Mouse (Mus musculus) megakaryocyte, adult 5-6 weeks (primary cell): ENCODE data around the gene Gng4. TPM values are rescaled to one million over a fixed set of nuclear protein-coding genes. Genes with fewer than 3 reads are reported as not detected.
"Not testable (repeated sequence)": the region's sequence is repeated elsewhere in the genome, so short reads cannot be mapped to it uniquely, and the experiment has no call there.

Experiments used
- ATAC-seq: 2 replicates; pipeline ENCODE4 v1.8.0; 2016; ENCODE audit warnings: mild to moderate bottlenecking, inconsistent platforms; ENCODE audit not compliant: poor library complexity, severe bottlenecking
- total RNA-seq, 2 experiments: library from RNA; stranded (forward) in 1 of 2; stranded (reverse) in 1 of 2; fragments of 153-499, 151-499 nt in 1 of 2; fragments of 221-1000, 200-1000 nt in 1 of 2; gene quantifications; 2 replicates each; pipeline versions ENCODE4 v1.2.3 to v1.2.4; 2015 to 2017

The Gng4 gene
- total RNA-seq (2015), result not detected in 2 replicates
- not detected in 2 replicates for total RNA-seq (2017)

DNA sequence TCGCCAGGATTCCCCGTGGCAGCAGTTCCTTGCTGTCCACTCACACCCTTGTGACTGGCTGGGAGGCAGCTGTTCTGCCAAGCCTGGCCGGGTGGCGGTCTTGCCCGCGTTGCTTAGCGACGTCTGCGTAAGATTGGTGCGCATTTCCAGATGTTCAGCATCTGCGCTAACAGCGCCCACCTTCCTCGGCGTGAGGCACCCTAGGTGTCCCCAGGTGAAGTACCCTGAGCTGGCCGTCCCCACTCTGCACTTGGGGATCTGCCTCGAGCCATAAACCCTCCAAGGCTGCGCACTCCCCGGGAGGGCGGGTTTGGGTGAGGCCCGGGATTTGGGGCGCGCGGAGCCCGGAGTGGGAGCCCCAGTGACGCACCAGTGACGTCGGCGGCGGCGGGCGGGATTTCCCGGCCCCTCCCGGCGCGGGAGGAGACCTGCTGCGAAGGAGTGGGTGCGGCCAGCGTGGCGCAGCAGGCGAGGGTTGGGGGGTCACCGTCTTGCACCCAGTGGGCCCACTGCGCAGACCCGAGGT is at the start of gene Gng4:
Gene Gng4 (plus strand): TSS at position 166 of the 526 bp plus-strand sequence.
- ATAC-seq, result peak; percentile 36

- ATAC-seq, result peak; percentile 69
These were observed 44.6 kb upstream of the Gng4 start for GRCm38 (mm10) chr13:13739232-13739631.

GRCm38 (mm10) chr13:13745911-13746310 is 37.9 kb upstream of the Gng4 start:
- no peak for ATAC-seq

- no peak for ATAC-seq
These were observed 7.9 kb upstream of the Gng4 start for GRCm38 (mm10) chr13:13775778-13776494.

DNA sequence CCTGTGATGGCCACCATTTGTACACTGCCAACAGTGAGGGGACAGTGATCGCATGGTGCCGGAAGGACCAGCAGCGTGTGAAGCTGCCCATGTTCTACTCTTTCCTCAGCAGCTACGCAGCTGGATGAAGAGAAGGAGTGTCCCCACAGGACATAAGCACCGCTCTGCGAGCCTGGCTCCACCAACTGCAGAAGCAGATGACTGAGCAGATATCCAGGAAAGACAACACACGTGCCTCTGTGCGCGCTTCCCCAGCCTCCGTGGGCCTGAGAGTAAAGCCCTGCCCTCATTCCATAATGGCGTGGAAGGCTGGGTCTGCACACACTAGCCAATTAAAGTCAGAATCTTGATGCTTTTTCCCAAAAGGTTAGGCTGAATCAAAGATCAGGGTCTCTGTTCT is 6.8 kb upstream of the Gng4 start:
- no peak for ATAC-seq

GRCm38 (mm10) chr13:13777696-13778095 is 6.2 kb upstream of the Gng4 start:
- ATAC-seq, result no peak

GRCm38 (mm10) chr13:13778837-13779458 is 4.9 kb upstream of the Gng4 start:
- no peak for ATAC-seq

- no peak for ATAC-seq
These were observed 3.6 kb upstream of the Gng4 start for GRCm38 (mm10) chr13:13780271-13780670.

- ATAC-seq, result no peak
These were observed 2.8 kb upstream of the Gng4 start for GRCm38 (mm10) chr13:13781026-13781425.

DNA sequence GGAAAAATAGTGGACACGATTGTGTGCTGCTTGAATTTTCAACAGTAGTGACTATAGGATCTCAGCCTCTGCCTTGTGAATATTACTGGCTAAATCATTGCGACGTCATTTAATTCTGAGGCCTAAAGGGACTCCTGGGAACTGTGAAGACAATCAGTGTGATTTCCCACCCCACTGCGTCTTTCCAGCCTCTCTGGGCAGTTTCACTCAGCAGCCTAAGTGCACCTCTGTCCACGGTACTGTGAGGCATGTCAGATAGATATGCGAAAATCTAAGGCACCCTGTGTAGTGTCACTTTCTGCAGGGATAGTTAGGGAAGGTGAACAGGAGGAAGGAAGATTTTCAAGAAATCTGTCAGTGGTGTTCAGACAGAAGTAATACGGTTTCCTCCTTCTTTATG is 563 bp upstream of the Gng4 start:
- no peak for ATAC-seq

GRCm38 (mm10) chr13:13784420-13784936 is 619 bp downstream of the Gng4 start:
- no peak for ATAC-seq

GRCm38 (mm10) chr13:13784981-13785783 is 1.3 kb downstream of the Gng4 start:
- ATAC-seq, result 0 out of 2 replicates have a peak, but pooled peaks have one; percentile 19

DNA sequence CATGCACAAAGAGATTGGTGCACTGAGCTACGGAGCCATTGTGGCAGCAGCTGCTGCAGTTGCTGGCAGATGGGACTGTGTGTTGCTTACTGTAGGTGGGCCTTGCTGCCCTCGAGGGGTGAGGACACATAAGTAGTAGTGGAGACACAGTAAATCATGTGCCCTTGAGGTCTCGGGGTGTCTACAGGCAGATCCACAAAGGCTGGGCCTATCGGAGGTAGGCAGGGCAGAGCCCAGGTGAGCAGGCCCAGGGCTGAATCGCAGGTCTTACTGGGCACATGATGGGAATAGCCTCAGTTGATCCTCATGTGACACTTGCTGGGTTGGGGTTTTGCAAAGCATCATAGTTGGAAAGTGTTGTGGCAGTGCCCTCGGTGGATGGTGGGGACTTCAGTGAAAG is 3.1 kb downstream of the Gng4 start:
- ATAC-seq, result no peak

DNA sequence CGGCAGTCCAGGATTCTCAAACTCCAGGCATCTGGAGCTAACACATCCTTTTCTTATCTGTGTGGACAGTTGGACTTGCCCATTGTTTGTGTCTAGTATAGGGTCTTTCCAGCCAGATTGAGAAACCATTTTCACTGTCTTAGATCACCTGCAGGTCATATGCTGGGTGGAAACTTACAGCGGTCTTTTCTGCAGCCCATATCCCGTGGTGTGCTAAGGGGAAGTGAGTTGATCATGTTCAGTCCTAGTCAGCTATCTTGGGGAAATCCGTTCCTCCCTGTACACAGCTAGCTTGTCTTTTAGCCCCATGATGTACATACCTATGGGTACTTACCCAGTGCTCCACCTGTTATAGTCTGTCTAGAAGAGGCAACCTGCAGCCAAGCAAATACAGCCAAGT is 4.2 kb downstream of the Gng4 start:
- ATAC-seq, result no peak

DNA sequence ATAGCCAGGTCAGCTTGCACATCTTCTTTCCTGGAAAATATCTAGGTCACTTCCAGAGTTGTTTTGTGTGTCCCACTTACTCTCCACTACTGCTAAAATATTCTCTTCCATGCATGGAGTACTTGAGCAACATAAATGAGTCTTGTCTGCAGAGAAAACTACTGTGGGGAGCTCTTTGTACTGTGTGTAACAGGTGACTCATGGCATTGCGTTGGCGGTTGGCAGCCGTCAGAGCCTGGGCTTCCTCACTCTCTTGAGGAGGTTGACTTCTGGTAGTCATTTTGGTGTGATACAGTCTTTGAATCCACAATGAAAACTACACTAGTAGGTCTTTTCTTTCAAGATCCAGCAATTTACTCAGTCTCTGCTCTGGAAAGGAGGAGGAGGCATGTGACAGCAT is 8.1 kb downstream of the Gng4 start:
- no peak for ATAC-seq

GRCm38 (mm10) chr13:13795166-13795832 is 11.4 kb downstream of the Gng4 start:
- ATAC-seq, result no peak

GRCm38 (mm10) chr13:13796082-13796481 is 12.2 kb downstream of the Gng4 start:
- no peak for ATAC-seq

GRCm38 (mm10) chr13:13797816-13798215 is 14.0 kb downstream of the Gng4 start:
- ATAC-seq, result not testable (repeated sequence)

DNA sequence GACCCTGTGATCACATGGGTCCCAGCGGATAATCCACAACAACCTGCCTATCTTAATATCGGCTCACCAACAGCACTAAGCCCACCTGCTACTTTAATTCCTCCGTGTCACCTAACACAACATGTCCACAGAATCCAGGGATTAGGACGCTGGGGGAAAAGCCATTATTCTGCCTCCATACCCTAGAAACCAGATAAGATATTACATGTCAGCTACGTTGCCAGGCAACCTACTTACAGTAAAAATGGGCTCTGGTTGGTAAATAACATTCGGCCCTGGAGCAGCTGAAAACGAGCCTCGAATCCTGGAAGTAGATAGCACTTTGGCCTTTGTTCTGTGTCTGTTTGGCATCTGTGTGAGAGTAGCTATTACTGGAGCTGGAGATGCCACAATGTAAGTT is 14.9 kb downstream of the Gng4 start:
- ATAC-seq, result no peak

GRCm38 (mm10) chr13:13808337-13809132 is 24.7 kb downstream of the Gng4 start:
- no peak for ATAC-seq
